8 mouse cellular contexts compared by ENCODE assay signal in the genomic region with DNA sequence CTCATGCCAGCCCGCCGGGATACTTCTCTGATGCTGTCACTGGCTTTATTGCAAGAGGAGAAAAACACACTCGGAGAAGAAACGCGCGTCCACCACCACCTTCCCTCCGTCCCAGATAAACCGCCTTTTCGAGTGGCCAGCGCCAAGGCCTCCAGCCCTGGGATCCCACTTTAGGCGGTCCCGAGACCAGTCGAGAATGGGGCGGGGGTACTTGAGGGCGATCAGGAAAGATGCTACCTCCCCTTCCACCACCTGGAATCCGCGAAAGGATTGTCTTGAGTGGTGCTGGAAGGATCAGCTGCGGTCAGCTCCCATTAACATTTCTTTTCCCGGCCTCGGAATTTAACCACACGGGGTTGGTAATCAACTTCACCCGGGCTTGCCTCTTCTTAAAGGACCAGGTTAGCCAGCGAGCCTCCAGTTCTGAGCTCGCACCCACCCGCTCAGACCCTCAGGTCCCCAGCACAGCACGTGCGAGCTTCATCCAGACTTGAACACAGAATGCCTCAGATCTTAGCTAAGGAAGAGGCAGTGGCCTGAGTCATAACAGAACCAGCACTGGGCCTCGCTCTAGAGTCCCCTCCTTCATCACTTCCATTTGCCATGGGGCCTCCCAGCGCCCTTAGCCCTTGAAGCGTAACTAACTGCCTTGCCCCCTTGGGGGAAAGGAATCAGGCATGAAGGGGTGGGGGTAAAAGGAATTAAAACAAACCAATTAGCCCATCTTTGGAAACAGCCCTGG.
DNase-seq lines count a peak whose midpoint lies in the region; ATAC-seq and TF ChIP-seq lines count a peak whose summit lies in the region.

No protein-coding gene starts in this region.

- ATAC-seq in megakaryocyte, adult 5-6 weeks (ENCODE audit: poor library complexity, severe bottlenecking) = no peak
- no peak for ATAC-seq in limb, embryonic 14.5 days (ENCODE audit: low FRiP score, low read depth)

- WGBS in limb, embryonic 14.5 days = 4% methylated on average over 30 of the region's 30 CpGs

- peak overlapping the region; percentile 83 for H3K4me2 ChIP-seq in limb, embryonic 14.5 days (replicated peaks; ENCODE audit: low read depth, low read length, severe bottlenecking)

- H3K27ac ChIP-seq in limb, embryonic 14.5 days (replicated peaks; ENCODE audit: low read depth, low read length) = no peak overlapping the region

- H3K36me3 ChIP-seq in megakaryocyte, embryonic 14.5 days (replicated peaks; ENCODE audit: low read length) = no peaks in the 10 kb centered on the region
- H3K36me3 ChIP-seq in limb, embryonic 14.5 days (ENCODE audit: control insufficient read depth, insufficient read depth, low read length) = no peaks in the 10 kb centered on the region

- H3K4me1 ChIP-seq in megakaryocyte, embryonic 14.5 days = peaks cover 37% of the 10 kb centered on the region
- peaks cover 8% of the 10 kb centered on the region for H3K4me1 ChIP-seq in limb, embryonic 14.5 days (ENCODE audit: control insufficient read depth, insufficient read depth, low read length)

- peak overlapping the region; percentile 89 for H3K4me3 ChIP-seq in megakaryocyte, embryonic 14.5 days (replicated peaks)
- H3K4me3 ChIP-seq in limb, embryonic 14.5 days (replicated peaks; ENCODE audit: low read length) = peak overlapping the region; percentile 63

- peak overlapping the region; percentile 58; the same call in 1 of the 2 replicates for H3K9ac ChIP-seq in limb, embryonic 14.5 days (ENCODE audit: low read depth, low read length, severe bottlenecking)

- TF ChIP-seq POLR2A in limb, embryonic 14.5 days (IDR thresholded peaks at IDR 0.05; ENCODE audit: borderline replicate concordance, extremely low read depth, insufficient read depth, insufficient read length) = no peak

- peaks cover 83% of the 10 kb centered on the region for H3K27me3 ChIP-seq in megakaryocyte, embryonic 14.5 days (replicated peaks)
- H3K27me3 ChIP-seq in limb, embryonic 14.5 days (ENCODE audit: control insufficient read depth, insufficient read depth, low read length) = peaks cover 43% of the 10 kb centered on the region

- peak; percentile 49 for DNase-seq in heart, postnatal 4 days
- DNase-seq in limb, embryonic 14.5 days (ENCODE audit: low spot score) = no peak
- DNase-seq in retina, embryonic 14.5 days (ENCODE audit: low spot score) = peak; percentile 32
- DNase-seq in cerebellum, adult 11-12 months = no peak
- DNase-seq in layer of hippocampus, adult 8-10 months (ENCODE audit: low spot score in 2 of 2) = no peak
- no peak for DNase-seq in left cerebral cortex, adult 11 months (ENCODE audit: low spot score)

- H3K9me3 ChIP-seq in megakaryocyte, embryonic 14.5 days = no peaks in the 10 kb centered on the region
- no peaks in the 10 kb centered on the region for H3K9me3 ChIP-seq in limb, embryonic 14.5 days (ENCODE audit: control insufficient read depth, low read length)

Comparison
In these comparisons a context has a peak if more than half of its experiments do, and no peak if none do; other contexts are left out.
1. DNase-seq: peak in heart, postnatal 4 days (single experiment) and retina, embryonic 14.5 days (single experiment); none in limb, embryonic 14.5 days (single experiment), cerebellum, adult 11-12 months (single experiment), layer of hippocampus, adult 8-10 months (0 of 2) and left cerebral cortex, adult 11 months (single experiment).